Mouse (Mus musculus): ENCODE measurements at regions not wholly inside any gene's neighbourhood (a gene's known extent, or its start where the extent isn't known, plus 50 kb on each side); places are given as distances from the start of the nearest gene placed in this dataset.

- H3K36me3 ChIP-seq (replicated peaks) = no peaks in the 10 kb centered on the region
- 86% methylated on average over 6 of the region's 6 CpGs for WGBS
- DNase-seq (ENCODE audit: extremely low spot score, low spot score) = no peak
Observed at GRCm38 (mm10) chr8:100942680-100943427, 1526.6 kb upstream of the Cdh8 start.

GRCm38 (mm10) chr8:100939533-100939932, 1523.3 kb upstream of the Cdh8 start:
- 30% methylated on average over 4 of the region's 4 CpGs for WGBS
- H3K27ac ChIP-seq = no peak overlapping the region

More at GRCm38 (mm10) chr8:100942680-100943427, 1526.6 kb upstream of the Cdh8 start:
- Histone ChIP-seq H3K4me3 (no peak overlapping the region), H3K27ac (no peak overlapping the region), H3K27me3 (ENCODE audit: poor library complexity, severe bottlenecking) (no peaks in the 10 kb centered on the region), H3K4me1 (peaks cover 7% of the 10 kb centered on the region), H3K9me3 (no peaks in the 10 kb centered on the region)

GRCm38 (mm10) chr8:100890307-100890706, 1474.0 kb upstream of the Cdh8 start:
- Histone ChIP-seq H3K27ac (no peak overlapping the region), H3K4me3 (no peak overlapping the region), H3K36me3 (replicated peaks) (no peaks in the 10 kb centered on the region), H3K27me3 (ENCODE audit: poor library complexity, severe bottlenecking) (no peaks in the 10 kb centered on the region), H3K9me3 (no peaks in the 10 kb centered on the region), H3K4me1 (peaks cover 6% of the 10 kb centered on the region; the same call in 1 of the 2 replicates)
- DNase-seq (ENCODE audit: extremely low spot score, low spot score) = no peak
- WGBS = 81% methylated on average over 3 of the region's 3 CpGs

More at GRCm38 (mm10) chr8:100939533-100939932, 1523.3 kb upstream of the Cdh8 start:
- Histone ChIP-seq H3K9me3 (no peaks in the 10 kb centered on the region), H3K4me1 (peaks cover 7% of the 10 kb centered on the region), H3K36me3 (replicated peaks) (no peaks in the 10 kb centered on the region), H3K4me3 (no peak overlapping the region), H3K27me3 (ENCODE audit: poor library complexity, severe bottlenecking) (no peaks in the 10 kb centered on the region)
- DNase-seq (ENCODE audit: extremely low spot score, low spot score) = peak; percentile 18

- no peaks in the 10 kb centered on the region for H3K9me3 ChIP-seq
- H3K27ac ChIP-seq = no peak overlapping the region
- no peaks in the 10 kb centered on the region for H3K36me3 ChIP-seq (replicated peaks)
- WGBS = 84% methylated on average over 6 of the region's 6 CpGs
- no peak overlapping the region for H3K4me3 ChIP-seq
- H3K27me3 ChIP-seq (ENCODE audit: poor library complexity, severe bottlenecking) = no peaks in the 10 kb centered on the region
- no peaks in the 10 kb centered on the region for H3K4me1 ChIP-seq
- no peak for DNase-seq (ENCODE audit: extremely low spot score, low spot score)
Observed at GRCm38 (mm10) chr8:100865624-100866023, 1449.4 kb upstream of the Cdh8 start.

- H3K27me3 ChIP-seq (ENCODE audit: poor library complexity, severe bottlenecking) = no peaks in the 10 kb centered on the region
- H3K9me3 ChIP-seq = no peaks in the 10 kb centered on the region
- no peaks in the 10 kb centered on the region for H3K4me1 ChIP-seq
- no peak overlapping the region for H3K4me3 ChIP-seq
- peak; percentile 34 for DNase-seq (ENCODE audit: extremely low spot score, low spot score)
- no peaks in the 10 kb centered on the region for H3K36me3 ChIP-seq (replicated peaks)
- WGBS = 52% methylated on average over 2 of the region's 2 CpGs
- H3K27ac ChIP-seq = no peak overlapping the region
Observed at GRCm38 (mm10) chr8:100850822-100851437, 1434.7 kb upstream of the Cdh8 start.
